Mouse (Mus musculus) left cerebral cortex, adult 11 months (tissue): Measurements from ENCODE around the gene Zbtb9.
"Not testable (repeated sequence)": the region's sequence is repeated elsewhere in the genome, so short reads cannot be mapped to it uniquely, and the experiment has no call there.

ENCODE experiments used
- DNase-seq: peaks from one replicate; pipeline ENCODE4 v3.0.0; 2022; ENCODE audit warnings: low spot score

The Zbtb9 gene

DNA sequence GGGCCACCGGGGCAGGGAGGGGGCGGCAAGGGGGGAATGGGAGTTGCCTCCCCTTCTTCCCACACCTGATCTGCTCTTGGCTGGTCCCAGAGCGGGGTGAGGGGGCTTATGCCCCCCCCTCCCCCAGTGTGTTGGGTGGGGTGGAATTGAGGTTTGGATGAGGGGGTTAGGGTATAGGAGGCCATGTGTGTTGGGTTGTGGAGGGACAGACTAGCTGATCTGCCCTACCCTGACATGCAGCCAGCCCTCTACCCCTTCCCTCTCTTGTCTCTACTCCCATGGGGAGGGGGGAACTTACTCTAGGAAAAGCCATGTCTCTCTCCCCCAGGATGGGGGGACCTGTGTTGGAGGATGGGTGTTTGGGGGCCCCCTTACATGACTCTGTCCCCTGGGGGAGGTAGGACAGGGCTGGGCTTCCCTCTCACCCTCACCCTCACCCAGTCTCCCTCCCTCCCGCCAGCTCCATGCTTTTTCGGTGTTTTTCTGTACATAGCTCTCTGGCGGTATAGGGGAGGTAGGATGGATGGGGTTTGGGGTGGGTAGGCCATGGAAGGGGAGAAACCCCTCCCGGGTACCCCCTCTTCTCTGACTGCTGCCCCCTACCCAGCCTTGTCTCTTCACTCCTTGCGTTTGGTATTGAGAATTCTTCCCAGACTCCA, 1.6 kb upstream of the Zbtb9 start:
- DNase-seq, result no peak

DNA sequence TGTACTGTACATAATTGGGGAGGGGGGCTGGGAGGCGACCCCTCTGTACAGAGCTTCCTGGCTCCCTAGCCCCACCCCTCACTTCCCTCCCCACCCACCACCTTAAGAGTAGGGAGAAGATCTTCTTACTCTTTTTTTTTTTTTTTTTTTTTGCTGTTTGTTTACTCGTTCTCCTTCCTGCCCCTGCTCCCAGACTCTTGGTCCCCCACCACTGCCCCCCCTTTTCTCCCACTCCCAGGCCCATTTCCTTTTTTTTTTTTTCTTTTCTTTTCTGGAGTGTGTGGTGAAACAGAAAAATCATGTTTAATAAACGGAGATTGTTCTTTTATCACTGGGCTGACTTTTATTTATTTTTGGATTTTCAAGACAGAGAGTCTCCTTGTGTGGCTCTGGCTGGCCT, 860 bp upstream of the Zbtb9 start:
- DNase-seq, result no peak

DNA sequence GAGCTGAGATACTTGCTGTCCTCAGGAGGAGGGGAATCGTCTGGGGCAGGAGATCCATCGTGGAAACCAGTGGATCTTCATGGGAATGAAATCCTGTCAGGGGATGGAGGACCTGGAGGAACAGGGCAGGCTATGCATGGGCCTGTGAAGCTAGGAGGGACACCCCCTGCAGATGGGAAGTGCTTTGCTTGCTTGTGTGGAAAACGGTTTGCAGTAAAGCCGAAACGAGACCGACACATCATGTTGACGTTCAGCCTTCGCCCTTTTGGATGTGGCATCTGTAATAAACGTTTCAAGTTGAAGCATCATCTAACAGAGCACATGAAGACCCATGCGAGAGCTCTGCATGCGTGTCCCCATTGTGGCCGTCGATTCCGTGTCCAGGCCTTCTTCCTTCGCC, 1.6 kb downstream of the Zbtb9 start:
- no peak for DNase-seq

- no peak for DNase-seq
These were observed 2.4 kb downstream of the Zbtb9 start for GRCm38 (mm10) chr17:26975415-26975814.

GRCm38 (mm10) chr17:26977354-26977753, 4.4 kb downstream of the Zbtb9 start:
- not testable (repeated sequence) for DNase-seq

DNA sequence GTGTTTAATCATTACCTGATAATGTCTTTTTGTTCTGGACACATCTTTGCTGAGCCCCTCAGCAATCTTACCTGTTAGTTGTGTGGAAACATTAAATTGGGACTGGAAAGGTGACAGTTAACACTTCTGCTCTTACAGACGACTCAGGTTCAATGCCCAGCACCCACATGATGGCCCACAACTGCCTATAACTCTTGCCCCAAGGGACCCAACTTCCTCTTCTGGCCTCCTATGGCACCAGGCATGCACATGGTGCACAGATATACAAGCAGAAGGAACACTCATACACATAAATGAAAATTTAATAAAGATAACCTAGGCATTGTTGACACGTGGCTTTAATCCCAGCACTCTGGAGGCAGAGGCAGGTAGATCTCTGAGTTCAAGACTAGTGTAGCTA, 6.5 kb downstream of the Zbtb9 start:
- DNase-seq, result no peak

GRCm38 (mm10) chr17:26981050-26981449, 8.1 kb downstream of the Zbtb9 start:
- DNase-seq, result no peak

- no peak for DNase-seq
These were observed 10.4 kb downstream of the Zbtb9 start for GRCm38 (mm10) chr17:26983382-26983781.

DNA sequence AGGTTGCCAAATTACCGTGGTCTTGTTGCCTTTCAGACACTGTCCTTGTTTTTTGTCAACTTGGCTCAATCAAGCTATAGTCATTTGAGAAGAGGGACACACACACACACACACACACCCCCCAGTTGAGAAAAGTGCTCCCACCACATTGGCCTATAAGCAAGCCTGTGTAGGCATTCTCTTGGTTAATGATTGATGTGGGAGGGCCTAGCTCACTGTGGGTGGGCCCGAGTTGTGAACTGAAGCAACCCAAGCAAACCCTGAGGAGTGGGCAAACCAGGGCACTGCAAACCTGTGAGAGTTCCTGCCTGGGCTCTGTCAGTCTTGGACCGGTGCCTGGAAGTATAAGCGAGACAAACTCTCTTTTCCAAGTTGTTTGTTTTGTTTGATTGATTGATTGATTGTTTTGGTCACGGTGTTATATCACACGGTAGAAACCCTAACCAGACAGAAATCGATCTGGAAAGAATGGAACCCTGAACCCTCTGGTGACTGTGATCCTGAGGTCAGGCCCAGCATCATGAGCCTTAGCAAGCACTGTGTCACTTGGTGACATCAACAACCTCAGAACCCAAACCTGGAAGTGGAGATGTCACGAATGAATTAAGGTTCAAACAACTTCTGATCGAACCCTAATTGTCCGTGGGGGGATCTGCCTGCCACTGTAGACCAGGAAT, 12.7 kb downstream of the Zbtb9 start:
- DNase-seq, result no peak

GRCm38 (mm10) chr17:26990521-26990920, 17.6 kb downstream of the Zbtb9 start:
- no peak for DNase-seq

- DNase-seq, result no peak
These were observed 21.4 kb downstream of the Zbtb9 start for GRCm38 (mm10) chr17:26994410-26994809.

DNA sequence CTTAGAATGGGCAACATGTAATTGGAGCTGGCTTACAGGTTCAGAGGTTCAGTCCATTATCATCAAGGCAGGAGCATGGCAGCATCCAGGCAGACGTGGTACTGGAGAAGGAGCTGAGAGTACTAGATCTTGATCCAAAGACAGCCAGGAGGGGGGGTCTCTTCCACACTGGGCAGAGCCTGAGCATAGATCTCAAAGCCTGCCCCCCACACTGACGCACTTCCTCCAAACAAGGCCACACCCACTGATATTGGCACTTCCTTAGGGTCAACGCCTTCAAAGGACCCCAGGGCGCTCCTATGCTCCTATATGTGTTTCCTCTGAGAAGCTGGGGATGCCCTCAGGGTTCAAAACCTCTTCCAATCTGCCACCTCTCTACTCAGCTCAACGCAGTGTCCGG, 22.0 kb downstream of the Zbtb9 start:
- DNase-seq, result no peak

DNA sequence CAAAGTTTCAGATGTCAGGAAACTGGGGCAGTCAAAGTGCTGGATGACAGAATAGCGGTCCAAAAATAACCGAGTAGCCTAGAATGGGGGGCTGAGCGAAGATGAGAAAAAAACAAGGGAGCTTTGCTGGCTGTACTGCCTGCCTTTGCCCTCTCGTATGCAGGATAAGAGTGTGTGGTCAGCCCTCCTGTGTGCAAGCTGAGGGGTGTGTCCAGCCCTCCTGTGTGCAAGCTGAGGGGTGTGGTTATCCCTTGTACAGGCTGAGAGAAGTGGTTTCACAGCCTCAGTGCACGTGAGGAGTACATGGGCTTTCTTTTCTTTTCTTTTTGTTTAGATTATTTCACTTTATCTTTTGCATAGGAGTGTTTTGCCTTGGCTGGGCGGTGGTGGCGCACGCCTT, 22.6 kb downstream of the Zbtb9 start:
- DNase-seq, result no peak

GRCm38 (mm10) chr17:26997661-26998060, 24.7 kb downstream of the Zbtb9 start:
- DNase-seq, result no peak

DNA sequence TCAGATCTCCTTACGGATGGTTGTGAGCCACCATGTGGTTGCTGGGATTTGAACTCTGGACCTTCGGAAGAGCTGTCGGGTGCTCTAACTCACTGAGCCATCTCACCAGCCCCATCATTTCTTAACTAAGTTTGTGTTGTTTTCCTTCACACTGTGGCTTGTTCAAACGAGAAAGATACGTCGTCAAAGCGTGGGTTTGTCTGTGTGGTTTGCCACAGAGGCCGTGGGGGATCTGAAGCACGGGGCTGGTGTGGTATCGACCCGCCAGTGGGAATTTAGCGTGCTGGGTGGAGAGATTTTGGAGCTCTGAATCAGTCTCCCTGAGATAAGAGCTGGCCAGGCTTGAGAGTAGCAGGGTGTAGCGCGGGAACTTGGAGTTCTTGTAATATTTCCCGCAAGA, 25.3 kb downstream of the Zbtb9 start:
- no peak for DNase-seq

DNA sequence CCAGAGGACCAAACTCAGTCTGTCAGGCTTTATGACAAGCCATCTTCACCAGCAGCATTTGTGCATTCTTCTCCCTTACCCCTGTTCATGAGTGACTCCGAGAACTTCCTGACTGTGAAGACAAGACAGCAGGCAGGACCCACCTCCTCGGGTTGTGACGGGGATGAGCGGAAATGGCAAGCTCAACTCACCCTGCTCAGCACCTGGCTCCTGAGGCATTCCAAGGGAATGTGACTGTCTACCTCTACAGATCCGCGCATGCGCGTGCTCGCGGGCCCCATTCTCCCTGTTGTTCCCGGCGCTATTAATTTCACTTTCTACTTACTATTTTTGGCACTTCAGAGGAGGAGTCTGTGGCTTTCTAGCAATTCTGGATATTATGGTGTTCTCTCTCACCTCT, 27.0 kb downstream of the Zbtb9 start:
- peak; percentile 43 for DNase-seq

- no peak for DNase-seq
These were observed 28.2 kb downstream of the Zbtb9 start for GRCm38 (mm10) chr17:27001151-27001550.

DNA sequence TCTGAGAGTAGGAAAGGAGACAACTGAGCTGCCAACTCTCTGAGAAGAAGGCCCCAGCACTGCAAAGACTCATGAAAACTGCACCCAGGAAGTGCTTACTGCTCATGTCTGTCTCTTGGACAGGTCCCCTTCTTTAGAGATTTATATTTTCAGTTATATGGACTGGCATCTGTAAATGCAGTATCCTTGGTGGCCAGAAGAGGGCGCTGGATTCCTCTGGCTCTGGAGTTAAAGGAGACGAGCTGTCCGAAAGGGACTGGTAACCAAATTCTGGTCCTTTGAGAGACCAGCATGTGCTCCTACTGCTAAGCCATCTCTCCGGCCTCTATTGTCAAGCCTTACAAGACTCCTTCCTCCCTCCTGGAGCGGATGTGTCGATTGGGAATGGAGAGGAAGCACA, 28.9 kb downstream of the Zbtb9 start:
- no peak for DNase-seq

GRCm38 (mm10) chr17:27004431-27004830, 31.5 kb downstream of the Zbtb9 start:
- no peak for DNase-seq

DNA sequence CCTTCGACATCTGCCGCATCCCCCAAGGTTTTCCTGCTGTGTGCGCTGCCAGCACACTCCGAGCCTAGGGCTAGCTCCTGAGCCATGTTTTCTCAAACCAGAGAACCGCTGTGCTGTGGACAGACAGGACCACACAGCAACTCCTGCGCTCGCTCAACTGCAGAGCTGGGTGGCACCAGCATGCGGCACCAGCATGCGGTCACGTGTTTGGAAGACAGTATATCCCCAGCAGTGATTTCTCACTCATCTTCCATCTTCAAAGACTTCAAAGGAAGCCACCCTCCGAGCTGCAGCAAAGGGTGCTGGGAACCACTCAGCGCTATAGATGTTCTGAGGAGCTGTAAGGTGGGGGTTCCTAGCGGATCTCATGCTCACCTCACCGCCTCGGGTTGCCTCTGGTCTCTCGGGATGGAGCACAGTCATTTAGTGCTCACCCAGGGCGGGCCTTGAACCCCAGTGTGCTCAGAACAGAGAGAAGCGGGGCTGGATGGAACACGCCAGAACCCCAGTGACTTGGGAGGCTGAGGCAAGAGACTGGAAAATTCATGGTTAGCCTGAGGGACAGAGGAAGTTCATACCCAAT, 32.0 kb downstream of the Zbtb9 start:
- DNase-seq, result no peak

DNA sequence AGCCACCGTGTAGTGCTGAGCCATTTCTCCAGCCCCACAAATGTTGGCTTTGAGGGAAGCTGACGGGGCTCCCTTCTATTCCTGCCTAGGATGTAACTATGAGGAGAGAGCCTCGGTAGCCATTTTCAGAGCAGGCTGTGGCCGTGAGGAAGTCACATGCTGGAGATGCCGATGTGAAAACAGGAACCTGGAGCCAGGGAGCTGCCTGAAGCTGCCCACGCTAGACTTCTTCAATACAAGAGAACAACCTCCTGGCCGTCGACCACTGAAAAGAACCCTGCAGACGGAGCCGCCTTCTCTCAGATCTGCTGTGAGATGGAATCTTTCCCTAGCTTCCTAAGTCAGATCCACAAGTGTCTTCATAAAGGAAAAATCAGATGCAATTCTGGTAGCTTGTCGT, 32.7 kb downstream of the Zbtb9 start:
- DNase-seq, result no peak

DNA sequence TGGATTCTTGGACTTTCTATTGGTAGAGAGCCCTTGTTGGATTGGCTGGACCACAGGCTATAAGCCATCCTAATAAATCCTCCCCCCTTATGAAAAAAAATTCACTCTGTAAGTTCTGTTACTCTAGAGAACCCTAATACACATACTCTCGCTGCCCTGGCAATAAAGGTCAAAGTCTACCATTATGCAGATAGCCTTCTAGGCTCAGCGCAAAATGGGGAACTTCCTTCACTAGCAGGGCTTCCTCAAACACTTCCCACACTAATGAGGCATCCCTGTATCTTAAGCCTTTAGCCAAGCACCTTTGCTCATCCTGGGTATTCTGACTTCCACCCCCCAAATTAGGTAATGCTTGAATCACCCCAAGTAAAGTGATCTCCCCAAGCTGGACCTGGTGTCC, 35.3 kb downstream of the Zbtb9 start:
- no peak for DNase-seq

DNA sequence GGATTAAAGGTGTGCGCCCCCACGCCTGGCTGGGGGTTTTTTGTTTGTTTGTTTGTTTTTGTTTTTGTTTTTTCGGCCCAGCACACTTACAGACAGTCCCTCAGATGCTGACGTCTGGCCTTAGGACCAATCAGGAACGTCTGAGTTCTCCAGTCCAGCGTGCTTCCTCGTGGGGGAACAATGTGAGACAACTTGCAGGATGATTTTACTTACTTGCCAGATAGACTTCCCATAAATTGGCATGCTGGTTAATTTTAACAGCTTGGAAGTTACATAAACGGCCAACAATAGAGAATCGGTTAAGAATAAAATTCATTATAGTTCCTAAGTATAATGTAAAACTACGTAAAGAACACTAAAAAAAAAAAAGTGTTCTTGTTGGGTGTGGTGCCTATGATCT, 38.2 kb downstream of the Zbtb9 start:
- DNase-seq, result no peak
